Mouse (Mus musculus) small intestine, adult 2 months (tissue): Measurements from ENCODE around the gene Mef2c.

ENCODE experiments used
- CTCF ChIP-seq: fragments of 200-500 bp; IDR thresholded peaks from 2 replicates; pipeline ENCODE4 v1.5.1; 2012; ENCODE audit warnings: low read depth, mild to moderate bottlenecking, control low read depth, inconsistent platforms, low read length, moderate library complexity, mixed read lengths; ENCODE audit not compliant: insufficient replicate concordance, insufficient read length; ENCODE audit errors: extremely low read depth
- POLR2A ChIP-seq: fragments of 200-500 bp; IDR thresholded peaks from 2 replicates; pipeline ENCODE4 v1.6.1; 2012; ENCODE audit warnings: low read depth, mild to moderate bottlenecking, control low read depth, inconsistent platforms, low read length, moderate library complexity

GRCm38 (mm10) chr13:83597739-83598210 is 93.9 kb downstream of the Mef2c start:
- TF ChIP-seq CTCF (no peak), POLR2A (no peak)
